Mouse (Mus musculus): Measurements from ENCODE around the gene Zbtb2.

DNA sequence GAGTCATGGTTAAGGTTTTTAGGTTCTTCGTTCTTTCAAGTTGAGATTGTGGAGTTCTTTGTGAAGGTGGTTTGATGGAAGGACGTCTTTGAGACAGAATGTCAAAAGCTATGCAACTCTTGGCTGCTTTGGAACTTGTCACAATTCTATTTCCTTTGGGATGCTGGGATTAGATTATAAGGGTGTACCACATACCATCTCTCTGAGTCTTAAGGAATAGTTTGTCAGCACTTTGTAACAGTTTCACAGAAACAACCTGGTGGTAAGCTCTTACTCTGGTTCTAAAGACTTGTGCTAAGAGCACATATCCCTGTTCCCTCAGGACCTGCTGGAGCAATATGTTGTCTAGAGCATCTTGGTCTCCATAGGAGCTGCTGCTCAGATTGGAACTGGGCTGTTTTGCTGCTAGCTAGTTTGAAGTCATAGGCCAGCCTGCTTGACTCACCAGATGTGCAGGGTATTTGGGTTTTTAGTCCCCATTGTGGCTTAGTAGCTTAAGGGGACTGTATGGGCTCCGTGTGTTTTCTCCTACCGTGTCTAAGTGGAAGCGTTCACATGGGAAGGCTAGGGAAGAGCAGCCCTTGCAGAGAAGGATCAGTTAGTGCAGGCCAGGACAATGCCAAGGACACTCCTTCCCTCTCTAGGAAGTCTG, 1.7 kb upstream of the Zbtb2 start:
- TF ChIP-seq CTCF (IDR thresholded peaks at IDR 0.05; ENCODE audit: low read depth): no peak
- no peak for TF ChIP-seq EP300 (IDR thresholded peaks at IDR 0.05; ENCODE audit: low read depth)
